Mouse (Mus musculus) cortical plate, adult 2 months (tissue): ENCODE data around the gene Efnb2.

Experiments
- CTCF ChIP-seq: fragments of 200-500 bp; IDR thresholded peaks from 2 replicates; pipeline ENCODE4 v1.5.1; 2011; ENCODE audit warnings: mild to moderate bottlenecking, control low read depth, low read length; ENCODE audit not compliant: insufficient read depth; ENCODE audit errors: extremely low read depth
- POLR2A ChIP-seq: fragments of 200-500 bp; IDR thresholded peaks from 2 replicates; pipeline ENCODE4 v1.6.1; 2011; ENCODE audit warnings: mild to moderate bottlenecking, low read length, control low read depth; ENCODE audit not compliant: insufficient read depth; ENCODE audit errors: extremely low read depth

GRCm38 (mm10) chr8:8593371-8593770, 67.7 kb downstream of the Efnb2 start:
- no peak for TF ChIP-seq POLR2A
- no peak for TF ChIP-seq CTCF
